Mouse (Mus musculus) embryonic fibroblast, embryonic 13.5 days (primary cell): ENCODE measurements around the gene Ltbp1.

Experiments used
- CTCF ChIP-seq: IDR thresholded peaks from 2 replicates; pipeline ENCODE4 v1.5.1; 2011; ENCODE audit warnings: mild to moderate bottlenecking, control low read depth, low read length, moderate library complexity, borderline replicate concordance; ENCODE audit not compliant: insufficient read depth
- POLR2A ChIP-seq: IDR thresholded peaks from 2 replicates; pipeline ENCODE4 v1.6.1; 2011; ENCODE audit warnings: low read depth, mild to moderate bottlenecking, control low read depth, low read length, moderate library complexity

- TF ChIP-seq POLR2A (no peak), CTCF (no peak)
Observed at GRCm38 (mm10) chr17:74968738-74969271, 36.6 kb upstream of the Ltbp1 start.
